Mouse (Mus musculus) liver (tissue): Measurements from ENCODE around the gene Hesx1.

Experiments used
- DNase-seq: peaks from one replicate; pipeline ENCODE4 v3.0.0-alpha.2; 2020; ENCODE audit warnings: mixed read lengths

Gene Hesx1

DNA sequence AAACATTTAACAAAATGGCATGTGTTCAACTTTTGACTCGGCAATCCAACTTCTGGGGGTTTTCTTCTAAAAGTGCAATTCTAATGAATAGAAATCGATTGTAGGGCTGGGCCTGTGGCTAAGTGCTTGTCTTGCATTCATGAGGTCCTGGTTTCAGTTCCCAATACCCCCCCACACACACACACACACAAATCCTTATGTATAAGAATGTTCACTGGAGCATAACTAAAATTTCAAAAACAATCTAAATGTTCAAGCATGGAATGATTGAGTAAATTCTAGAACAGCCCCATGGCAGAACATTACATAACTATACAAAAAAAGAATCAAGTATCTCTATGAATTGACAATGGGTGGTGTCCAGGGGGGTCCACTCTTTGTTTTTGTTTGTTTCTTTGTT is 23.7 kb downstream of the Hesx1 start:
- DNase-seq: no peak

DNA sequence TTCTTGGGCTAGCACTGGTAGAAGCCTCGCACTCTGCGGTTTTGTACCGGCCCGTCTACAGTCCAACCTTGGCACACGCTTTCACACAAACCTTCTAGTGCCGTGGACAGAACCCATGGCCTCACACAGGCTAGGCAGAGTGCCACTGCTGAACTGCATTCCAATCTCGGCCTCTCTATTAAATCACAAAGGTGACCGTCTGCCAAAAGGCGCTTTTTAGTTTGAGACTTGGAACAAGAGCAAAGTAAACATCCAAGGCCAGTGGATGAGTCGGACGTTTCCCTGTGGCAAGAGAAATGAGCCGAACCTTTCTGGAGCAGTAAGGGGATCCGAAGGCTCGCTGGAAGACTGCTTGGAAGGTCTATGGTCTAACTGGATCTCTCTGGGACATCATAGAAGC is 25.6 kb downstream of the Hesx1 start:
- no peak for DNase-seq

DNA sequence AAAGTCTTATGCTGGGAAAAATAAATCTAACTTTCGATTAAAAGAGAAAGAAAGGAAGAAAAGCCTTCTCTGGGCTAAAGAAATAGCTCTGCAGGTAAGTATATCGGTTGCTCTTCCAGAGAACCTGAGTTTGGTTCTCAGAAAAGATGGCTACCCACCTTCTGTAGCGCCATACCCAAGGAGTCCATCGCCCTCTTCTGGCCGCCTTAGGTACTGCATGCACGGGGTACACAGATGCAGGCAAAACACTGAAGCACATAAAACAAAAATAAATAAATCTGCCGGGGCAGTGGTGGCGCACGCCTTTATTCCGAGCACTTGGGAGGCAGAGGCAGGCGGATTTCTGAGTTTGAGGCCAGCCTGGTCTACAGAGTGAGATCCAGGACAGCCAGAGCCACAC is 28.7 kb downstream of the Hesx1 start:
- DNase-seq: peak; percentile 78

DNA sequence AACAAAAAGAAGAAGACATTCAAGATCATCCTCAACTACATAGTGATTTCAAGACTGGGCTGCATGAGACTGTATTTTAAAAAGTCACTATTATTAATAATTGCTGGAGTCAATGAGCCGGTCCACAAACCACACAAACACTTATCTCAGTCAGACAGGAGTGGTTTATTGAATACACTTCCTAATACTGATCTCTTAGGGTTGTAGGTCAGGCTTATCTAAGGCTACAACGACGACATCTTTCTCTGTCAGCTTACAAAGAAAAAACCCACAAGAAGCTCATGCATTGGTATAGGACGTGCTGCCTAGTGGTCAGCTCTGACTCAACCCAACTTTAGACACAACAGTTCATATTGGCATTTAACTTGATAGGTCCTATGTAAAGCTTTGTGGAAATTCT is 30.4 kb downstream of the Hesx1 start:
- DNase-seq: peak; percentile 31

DNA sequence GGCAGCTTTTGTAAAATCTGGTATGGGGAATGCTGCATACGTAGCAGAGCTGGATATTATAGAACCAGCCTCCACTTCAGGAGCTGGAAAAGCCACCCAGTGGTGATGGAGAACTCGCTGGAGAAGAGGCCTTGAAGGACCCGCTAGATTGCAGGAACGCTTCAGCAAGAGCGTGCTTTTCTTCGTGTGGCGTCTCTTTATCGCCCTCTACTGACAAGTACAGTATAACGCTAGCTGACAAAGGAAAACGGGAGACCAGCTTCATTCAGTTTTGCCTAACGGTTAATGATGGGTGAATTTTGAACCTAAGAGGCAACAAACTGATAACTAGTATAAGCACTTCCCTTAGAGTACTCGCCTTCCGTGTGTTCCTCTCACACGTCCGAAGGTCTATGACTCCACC is 35.6 kb downstream of the Hesx1 start:
- DNase-seq: peak; percentile 43

DNA sequence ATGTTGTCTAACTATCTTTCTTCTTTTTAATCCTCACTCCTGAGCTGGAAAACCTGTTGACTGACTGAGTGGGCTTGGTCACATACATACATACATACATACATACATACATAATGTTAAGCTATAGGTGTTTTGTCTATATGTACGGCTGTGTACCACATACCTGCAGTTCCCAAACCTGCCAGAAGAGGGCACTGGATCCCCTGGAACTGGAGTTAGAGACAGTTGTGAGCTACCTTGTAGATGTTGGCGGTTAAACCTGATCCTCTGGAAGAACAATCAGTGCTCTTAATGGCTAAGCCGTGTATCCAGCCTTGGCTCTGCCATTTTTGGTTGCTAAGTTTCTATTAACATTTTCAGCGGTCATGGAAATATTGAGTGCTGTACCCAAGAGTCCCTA is 36.9 kb downstream of the Hesx1 start:
- DNase-seq: peak; percentile 72

DNA sequence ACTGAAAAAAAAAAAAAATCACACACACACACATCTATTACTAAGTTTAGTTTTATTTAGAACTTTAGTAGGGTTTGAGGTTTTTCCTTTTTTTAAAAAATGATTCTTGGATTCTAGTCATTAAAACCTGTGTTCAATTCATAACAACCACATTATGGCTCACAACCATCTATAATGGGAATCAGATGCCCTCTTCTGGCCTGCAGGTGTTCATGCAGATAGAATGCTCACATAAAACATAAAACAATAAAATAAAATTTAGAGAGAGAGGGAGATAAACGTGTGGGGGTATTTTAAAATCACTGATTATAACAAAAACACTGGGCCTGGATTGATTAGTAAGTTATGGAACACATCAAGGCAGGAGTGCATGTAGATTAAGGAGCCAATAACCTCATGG is 43.3 kb downstream of the Hesx1 start:
- DNase-seq: no peak

DNA sequence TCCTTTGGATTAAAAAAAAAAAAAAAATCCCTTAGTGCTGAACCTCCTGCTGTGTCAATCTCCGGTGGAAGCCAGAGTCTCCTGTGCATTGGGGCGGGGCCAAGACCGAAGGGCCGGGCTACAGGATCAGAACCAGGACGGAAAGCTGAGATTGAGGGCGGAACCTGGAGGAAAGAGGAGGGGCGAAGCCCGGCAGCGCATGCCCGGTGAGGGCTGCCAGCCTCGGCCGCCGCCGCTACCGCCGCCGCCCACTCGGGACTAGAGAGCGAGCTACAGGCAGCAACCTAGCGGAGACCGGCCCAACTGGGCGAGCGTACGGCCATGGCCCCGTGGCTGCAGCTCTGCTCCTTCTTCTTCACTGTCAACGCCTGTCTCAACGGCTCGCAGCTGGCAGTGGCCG is 44.6 kb downstream of the Hesx1 start, which contains the start of gene Il17rd:
Il17rd (plus strand) TSS at position 159 of the 400 bp plus-strand sequence.
- peak; percentile 78 for DNase-seq

DNA sequence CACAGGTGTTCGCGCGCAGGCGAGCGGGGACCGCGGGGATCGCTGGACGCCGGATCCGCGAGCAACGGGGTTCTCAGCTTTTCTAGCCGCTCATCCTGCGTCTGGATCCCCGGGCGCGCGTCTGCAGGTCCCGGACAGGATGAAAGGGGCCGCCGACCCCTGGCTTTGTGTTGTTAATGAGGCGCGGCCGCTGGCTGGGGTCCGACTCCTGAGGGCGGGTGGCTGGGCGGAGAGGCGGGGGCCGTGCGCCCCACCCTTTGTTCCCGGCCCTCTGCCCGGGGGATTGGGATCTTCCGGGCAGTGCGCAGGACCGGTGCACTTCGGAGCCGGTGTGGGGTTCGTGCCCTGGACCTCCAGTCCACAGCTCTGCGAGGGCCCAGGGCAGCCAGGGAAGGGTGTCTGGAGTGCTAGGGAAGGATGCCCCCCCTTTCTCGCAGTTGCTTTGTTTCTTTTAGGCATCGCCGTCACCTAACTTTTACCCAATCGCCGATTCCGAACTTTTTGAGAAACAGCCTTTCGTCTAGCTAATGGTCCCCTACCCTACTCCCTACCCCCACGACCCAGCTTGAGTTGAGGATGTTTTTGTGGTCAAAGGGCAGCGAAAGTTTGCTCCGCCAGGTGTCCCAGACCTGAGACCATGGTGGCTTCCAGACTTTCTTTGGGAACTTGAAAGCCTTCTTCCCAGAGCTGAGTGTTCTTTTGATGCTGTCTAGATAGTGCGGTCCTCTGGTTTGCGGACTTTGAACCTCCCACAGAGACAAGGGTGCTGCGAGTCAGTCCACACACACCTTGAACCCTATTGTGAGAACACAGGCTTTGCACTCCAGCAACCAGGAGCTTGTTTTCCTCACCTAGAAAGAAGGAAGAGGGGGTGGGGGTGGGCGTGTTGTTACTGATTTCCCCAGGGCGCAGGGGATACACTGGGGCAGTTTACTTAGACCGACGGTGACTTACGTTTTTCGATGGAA is 45.3 kb downstream of the Hesx1 start:
- no peak for DNase-seq

DNA sequence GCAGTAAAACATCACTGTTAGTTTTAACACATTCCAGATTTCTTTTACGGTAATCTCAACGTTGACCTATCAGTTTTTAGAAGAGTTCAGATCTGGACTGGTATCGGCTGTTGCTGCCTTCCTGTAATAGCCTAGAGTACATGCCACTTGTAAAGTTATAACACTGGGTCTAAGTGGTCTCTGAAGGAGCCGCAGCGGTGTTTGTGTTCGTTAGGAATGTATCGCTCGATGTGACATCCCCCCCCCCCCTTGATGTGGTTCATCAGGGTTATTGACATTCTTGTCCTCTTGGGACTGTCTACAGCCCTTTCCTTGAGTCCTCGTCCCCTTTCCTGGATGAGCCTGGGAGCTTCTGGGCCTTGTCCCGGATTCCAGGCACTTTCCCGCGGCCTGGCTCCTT is 46.2 kb downstream of the Hesx1 start:
- DNase-seq: no peak

DNA sequence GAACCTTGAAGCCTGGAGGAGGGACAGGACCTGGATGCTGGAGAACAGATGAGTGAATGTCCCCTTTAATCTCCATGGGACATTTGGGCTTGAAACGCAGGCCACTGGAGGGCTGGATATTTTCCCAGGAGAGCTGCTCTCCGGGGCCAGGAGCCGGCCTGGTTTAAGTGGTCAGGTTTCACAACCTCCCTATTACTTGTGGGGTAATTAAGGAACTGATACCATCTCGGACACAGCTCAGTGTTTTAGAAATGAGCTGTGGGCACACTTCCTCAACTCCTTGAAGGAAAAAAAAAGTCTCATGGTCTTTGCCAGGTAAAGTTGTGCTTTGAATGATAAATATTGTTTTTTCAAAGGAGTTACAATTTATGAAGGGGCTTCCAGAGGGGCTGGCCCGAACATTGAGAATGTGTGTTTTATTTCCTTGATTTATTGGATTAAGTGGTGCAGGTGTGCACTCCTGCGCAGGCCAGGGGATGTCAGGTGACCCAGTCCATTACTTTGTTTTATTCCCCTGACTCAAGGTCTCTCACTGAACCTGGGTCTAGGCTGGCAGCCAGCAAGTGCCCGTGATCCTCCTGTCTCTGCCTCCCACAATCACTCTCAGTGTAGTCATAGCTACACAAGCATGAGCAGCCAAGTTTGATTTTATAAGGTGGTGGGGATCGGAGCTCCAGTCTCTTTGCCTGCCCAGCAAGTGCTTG is 48.2 kb downstream of the Hesx1 start:
- DNase-seq: no peak

DNA sequence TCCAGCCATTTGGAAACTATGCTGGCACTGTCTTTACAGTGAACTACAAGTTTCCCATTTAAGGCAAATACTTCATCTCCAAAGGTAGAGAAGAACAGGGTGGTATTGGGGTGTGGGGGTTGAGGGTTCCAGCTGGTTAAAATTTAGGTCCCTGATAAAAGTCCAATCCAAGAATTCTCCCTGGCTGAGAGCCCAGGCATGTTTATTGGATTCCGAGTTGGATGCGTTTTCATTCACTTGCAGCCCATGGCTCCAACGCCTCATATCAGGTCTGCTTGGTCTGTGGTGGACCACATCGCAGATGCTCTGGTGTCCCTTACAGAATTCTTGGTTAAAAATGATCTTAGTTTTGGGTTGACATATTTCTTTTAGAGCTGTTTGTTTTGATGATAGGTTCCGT is 49.2 kb downstream of the Hesx1 start:
- DNase-seq: no peak

DNA sequence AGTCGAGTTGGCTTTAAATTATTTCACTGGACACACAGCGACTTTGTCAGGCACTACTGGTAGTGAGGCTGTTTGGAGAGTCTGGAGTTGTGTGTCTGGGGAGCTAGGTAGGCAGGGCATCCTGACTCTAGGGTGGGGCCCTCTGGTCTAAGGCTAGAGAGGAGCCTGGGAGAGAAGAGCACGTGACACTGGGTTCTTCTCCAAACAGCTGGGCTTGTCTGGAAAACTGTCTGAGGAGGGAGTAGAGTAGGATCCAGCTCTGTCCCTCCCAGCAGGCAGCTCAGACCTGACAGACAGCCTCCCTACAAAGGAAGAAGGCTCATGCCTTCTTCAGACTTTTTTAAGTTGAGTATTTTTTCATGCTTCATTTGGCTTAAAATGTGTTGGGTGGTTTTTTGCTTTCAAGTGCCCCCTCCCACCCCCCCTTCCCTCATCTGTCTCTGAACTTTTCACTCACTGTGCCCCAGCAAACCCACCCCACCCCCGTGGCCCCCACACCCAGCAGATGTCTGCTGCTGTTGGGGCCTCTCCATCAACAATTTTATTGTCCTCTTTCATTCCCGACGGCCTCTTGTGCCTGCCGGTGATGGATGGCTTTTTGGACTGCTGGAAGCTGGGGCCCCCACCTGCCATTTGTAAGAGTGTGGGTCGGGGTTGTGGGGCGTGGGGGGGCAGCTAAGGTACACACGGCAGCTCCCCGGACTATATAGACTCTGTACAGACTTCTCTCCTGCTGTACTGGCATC is 50.2 kb downstream of the Hesx1 start:
- DNase-seq: no peak

DNA sequence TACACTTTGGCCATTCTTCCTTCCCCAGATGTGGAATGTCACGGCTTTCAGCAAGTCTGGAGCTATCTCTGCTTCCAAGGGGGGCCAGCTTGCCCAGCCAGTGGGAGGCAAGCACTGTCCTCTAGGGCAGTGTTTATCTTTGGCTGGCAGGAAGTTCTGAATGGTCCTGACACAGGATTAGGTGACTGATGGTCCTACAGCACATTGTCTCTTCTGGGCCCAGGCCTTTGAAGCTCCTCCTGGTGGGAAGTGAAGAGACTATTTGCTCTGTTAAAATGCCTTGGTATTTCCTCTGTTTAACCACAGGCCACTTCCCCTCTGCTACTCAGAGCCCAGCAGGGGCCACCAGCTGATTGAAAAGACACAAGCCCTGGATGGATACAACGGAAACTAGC is 50.7 kb downstream of the Hesx1 start:
- DNase-seq: no peak

DNA sequence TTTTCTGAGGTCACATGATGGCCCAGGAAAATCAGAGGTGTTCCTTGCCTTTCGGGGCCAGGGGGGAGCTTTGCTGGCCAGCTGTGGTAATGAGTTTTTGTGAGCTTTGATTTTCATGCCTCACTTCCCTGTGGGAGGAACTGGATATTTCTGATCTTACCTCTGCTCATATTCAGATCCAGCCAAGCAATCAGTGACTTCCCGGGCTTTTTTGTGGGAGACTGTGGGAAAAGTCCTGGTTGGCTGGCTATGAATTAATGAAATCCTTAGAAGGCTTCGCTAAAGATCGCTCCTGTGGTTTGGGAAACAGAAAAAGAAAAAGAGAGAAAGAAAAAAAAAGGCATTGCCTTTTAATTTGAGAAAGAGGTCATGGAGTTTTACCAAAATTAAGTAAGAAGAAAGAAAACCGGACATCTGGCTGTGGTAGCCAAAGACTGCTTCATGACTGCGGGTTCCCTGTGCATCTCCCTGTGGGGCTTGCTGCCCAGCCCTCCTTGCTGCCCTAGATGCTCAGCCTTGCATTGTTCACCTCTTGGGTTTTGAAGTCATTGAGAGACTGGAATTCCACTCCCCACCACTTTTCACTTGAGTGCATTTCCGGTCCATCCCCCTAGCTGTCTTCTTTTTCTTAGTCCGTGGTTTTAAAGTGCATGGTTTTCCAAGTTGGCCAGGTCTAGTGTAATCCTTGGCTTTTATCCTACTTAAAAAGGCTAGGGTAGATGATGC is 54.2 kb downstream of the Hesx1 start:
- DNase-seq: no peak

DNA sequence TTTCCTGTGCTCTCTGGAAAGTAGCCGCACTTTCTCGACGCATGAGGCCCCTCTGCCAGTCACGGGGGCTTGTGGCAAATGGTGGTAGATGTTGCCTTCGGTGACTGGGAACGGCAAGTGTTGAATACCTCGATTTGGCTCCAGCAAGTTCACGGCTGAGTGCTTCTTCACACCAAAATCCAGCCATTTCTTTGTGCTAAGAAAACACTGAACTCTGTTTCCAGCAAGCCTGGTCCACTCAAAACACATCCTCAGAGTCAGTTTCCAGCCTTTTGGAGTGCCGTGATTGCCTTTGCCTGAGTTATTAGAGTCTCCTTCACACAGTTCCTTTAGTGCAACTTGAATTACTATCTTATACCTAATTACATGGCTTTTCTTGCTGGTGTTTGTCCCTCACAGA is 55.8 kb downstream of the Hesx1 start:
- DNase-seq: no peak

DNA sequence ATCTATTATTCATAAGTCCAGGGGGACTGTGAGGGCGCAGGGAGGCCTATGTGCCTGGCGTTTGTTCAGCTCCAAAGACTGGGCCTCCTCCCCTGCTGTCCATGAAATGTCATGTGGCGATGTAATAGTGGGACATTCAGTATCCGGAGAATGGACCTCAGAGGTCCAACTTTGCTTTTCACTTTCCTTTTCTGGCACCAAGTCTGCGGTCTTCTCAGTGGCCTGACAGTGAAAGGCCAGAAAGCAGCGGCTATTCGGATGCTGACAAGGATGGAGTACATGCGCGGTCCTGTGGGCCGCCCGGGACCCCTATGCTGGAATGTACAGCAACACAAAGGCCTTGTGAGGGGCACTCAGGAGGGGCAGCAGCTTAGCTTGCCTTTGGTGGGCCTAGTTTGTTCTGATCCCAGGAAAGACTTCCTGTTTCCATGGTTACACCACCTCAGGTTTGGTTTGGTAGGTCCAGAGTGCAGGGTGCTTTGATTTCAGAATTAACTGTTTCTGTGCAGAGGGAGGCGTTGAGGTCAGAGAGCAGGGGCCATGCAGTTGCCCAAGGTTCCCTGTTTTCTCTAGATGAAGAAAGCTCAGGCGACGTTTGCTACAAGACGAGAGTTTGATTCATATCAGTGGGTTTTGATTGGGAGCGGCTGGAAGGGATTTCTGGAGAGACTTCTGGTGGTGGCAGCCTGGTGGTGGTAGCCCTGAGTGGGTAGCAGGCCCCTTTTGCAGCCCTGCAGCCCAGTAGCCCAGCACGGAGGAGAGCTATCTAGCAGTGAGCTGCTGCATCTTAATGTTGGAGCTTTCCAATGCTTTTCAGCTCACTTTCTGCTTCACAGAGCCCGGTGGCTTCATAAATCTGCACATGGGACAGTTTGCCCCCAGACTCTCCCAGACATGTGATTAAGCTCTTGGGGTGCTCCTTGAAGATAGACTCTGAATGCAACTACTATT is 56.6 kb downstream of the Hesx1 start:
- no peak for DNase-seq

DNA sequence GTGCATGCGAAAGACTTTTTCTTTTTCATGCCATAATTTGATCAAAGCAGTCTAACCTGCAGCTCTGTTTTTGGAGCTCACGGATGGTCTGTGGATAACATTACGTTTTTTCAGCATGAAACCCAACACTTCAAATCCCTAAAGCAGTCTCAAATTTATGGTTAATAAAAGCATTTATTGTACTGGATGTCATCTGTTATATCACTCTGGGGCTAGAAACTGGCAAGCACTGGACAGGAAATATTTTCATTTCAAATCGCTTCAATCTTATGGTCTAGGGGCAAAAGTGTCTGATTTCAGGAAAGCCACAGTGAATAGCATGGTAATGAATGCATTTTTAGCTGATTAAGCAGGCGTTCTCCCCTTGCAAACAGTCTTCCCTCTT is 57.3 kb downstream of the Hesx1 start:
- no peak for DNase-seq
